Mouse (Mus musculus) limb, embryonic 14.5 days (tissue): ENCODE data around the gene Epha3. TPM values are rescaled to one million over a fixed set of nuclear protein-coding genes. Genes with fewer than 3 reads are reported as not detected.

Source experiments
- ATAC-seq: fragments of 200-750 bp; cut with Nextera tagmentation; 2 replicates; pipeline ENCODE4 v1.8.0; 2017; ENCODE audit warnings: low read depth, moderate number of reproducible peaks, moderate TSS enrichment; ENCODE audit not compliant: low FRiP score
- DNase-seq: peaks from one replicate; pipeline ENCODE4 v3.0.0-alpha.2; 2015; ENCODE audit warnings: low spot score
- H3K27ac ChIP-seq: fragments of 300-500 bp; sonication (generic); replicated peaks from 2 replicates; pipeline ENCODE4 v1.5.1; 2014; ENCODE audit warnings: low read depth, mild to moderate bottlenecking, low read length, moderate library complexity, mixed read lengths
- H3K27me3 ChIP-seq: fragments of 300-500 bp; sonication (generic); 2 replicates; pipeline ENCODE4 v1.6.1; 2014; ENCODE audit warnings: low read length, mixed read lengths; ENCODE audit not compliant: control insufficient read depth, insufficient read depth
- H3K36me3 ChIP-seq: fragments of 300-500 bp; sonication (generic); 2 replicates; pipeline ENCODE4 v1.6.1; 2014; ENCODE audit warnings: mild to moderate bottlenecking, low read length, moderate library complexity, mixed read lengths; ENCODE audit not compliant: control insufficient read depth, insufficient read depth
- H3K4me1 ChIP-seq: fragments of 300-500 bp; sonication (generic); 2 replicates; pipeline ENCODE4 v1.6.1; 2014; ENCODE audit warnings: antibody characterized with exemption, low read length, mixed read lengths; ENCODE audit not compliant: control insufficient read depth, insufficient read depth
- H3K4me2 ChIP-seq: fragments of 300-500 bp; sonication (generic); replicated peaks from 2 replicates; pipeline ENCODE4 v1.6.1; 2014; ENCODE audit warnings: low read depth, mild to moderate bottlenecking, low read length, moderate library complexity; ENCODE audit not compliant: severe bottlenecking
- H3K4me3 ChIP-seq: fragments of 300-500 bp; sonication (generic); replicated peaks from 2 replicates; pipeline ENCODE4 v1.5.1; 2014; ENCODE audit warnings: low read length
- H3K9ac ChIP-seq: fragments of 300-500 bp; sonication (generic); 2 replicates; pipeline ENCODE4 v1.6.1; 2014; ENCODE audit warnings: mild to moderate bottlenecking, low read depth, low read length, moderate library complexity; ENCODE audit not compliant: severe bottlenecking
- H3K9me3 ChIP-seq: fragments of 300-500 bp; sonication (generic); 2 replicates; pipeline ENCODE4 v1.6.1; 2016; ENCODE audit warnings: low read length; ENCODE audit not compliant: control insufficient read depth
- POLR2A ChIP-seq: fragments of 200-500 bp; IDR thresholded peaks from 2 replicates; pipeline ENCODE4 v1.8.0; 2012; ENCODE audit warnings: inconsistent platforms, mild to moderate bottlenecking, moderate library complexity, borderline replicate concordance; ENCODE audit not compliant: insufficient read depth, insufficient read length; ENCODE audit errors: extremely low read depth
- WGBS: fragments of 180-500 bp; shearing (Covaris S2); extraction: QIAGEN DNeasy Blood & Tissue Kit; methylation state at CpG from one replicate; pipeline ENCODE4 v1.1.7; 2014; 5-methylcytosine and 5-hydroxymethylcytosine counted together
- polyA plus RNA-seq, 2 experiments: library from polyadenylated mRNA; depleted of rRNA in 1 of 2; stranded (reverse) in 1 of 2; unstranded in 1 of 2; fragments of >200 nt; fragmentation: Nextera tagmentation in 1 of 2; extraction: Ambion mirVana in 1 of 2; gene quantifications; 2 replicates each; pipeline versions ENCODE4 v1.2.1 to v1.2.3; 2012 to 2014

The Epha3 gene
- polyA plus RNA-seq, 2 experiments, result 15.7 to 26.6 TPM

GRCm38 (mm10) chr16:63857561-63857960 is 6.4 kb downstream of the Epha3 start:
- peak overlapping the region; percentile 58 for H3K27ac ChIP-seq
- no peaks in the 10 kb centered on the region for H3K36me3 ChIP-seq
- peak overlapping the region; percentile 85 for H3K4me2 ChIP-seq
- H3K4me3 ChIP-seq, result peak overlapping the region; percentile 52
- TF ChIP-seq POLR2A, result no peak
- DNase-seq (no peak), ATAC-seq (no peak)
- peaks cover 7% of the 10 kb centered on the region; the same call in 1 of the 2 replicates for H3K27me3 ChIP-seq
- H3K4me1 ChIP-seq, result peaks cover 4% of the 10 kb centered on the region
- H3K9ac ChIP-seq, result peak overlapping the region; percentile 60
- H3K9me3 ChIP-seq, result no peaks in the 10 kb centered on the region
- 2% methylated on average over 11 of the region's 11 CpGs for WGBS

DNA sequence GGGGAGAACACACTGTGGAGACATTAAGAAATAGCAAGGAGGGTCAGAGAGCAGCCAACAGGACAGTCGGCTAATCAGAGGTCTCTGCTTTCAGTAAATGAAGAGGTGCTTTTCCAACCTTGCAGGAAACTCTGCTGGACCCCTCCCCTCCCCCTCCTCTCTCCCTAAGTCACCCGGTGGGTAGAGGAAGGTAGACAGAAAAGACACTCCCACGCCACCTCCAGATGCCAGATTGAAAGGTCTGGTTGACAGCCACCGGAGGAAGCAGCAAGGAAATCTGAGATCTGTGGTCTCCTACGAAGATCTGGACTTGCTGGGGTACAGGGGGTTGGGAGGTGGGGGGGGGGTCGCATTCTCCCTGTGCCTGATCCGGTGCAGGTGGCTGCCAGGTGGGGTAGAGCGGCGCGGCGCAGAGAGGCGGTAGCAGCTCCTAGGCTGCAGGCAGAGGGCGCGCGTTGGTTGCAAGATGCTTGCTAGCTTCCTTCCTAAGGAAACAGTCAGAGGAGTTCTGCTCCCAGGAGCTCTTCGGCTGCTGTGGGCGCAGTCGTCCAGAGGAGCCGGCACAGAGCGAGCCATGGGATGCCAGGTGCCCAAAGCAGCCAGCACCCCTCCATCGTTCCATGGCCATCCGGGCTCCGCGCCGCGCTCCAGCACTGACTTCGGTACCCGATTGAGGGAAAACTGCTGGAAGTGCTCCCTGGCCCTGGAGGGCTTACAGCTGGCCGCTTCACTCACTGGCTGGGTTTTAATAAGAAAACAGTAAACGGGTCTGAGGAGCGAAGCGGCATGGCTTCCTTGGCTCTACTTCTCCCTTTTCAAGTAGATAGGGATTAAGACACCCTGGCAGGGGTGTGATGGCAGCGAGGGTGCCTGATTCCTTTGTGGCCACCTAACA is 7.1 kb downstream of the Epha3 start:
- peak; percentile 86 for ATAC-seq
- Histone ChIP-seq H3K4me3 (peak overlapping the region; percentile 52), H3K36me3 (no peaks in the 10 kb centered on the region), H3K4me1 (peaks cover 4% of the 10 kb centered on the region), H3K27ac (peak overlapping the region; percentile 58), H3K27me3 (peaks cover 6% of the 10 kb centered on the region; the same call in 1 of the 2 replicates), H3K4me2 (peak overlapping the region; percentile 85), H3K9ac (peak overlapping the region; percentile 60), H3K9me3 (no peaks in the 10 kb centered on the region)
- DNase-seq, result peak; percentile 88
- 1% methylated on average over 30 of the region's 33 CpGs for WGBS
- TF ChIP-seq POLR2A, result peak; percentile 53; the same call in 1 of the 2 replicates

DNA sequence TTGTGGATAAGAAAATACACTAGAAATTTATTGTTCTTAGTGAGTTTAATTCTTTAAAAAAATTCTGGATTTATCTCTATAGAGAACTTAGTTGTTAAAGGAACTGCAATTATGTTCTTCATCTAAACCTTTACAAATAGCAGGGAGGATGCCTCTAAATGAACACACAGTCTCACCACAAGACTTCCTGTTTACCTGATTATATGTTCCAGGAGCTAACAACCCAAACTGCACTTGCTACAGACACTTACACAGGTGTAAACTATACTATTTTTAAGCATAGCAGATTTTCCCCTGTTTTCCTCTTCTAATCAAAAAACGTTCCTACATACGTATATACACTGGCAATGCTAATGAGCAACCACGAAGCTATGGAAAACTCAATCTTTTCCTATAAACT is 13.7 kb downstream of the Epha3 start:
- Histone ChIP-seq H3K9me3 (no peaks in the 10 kb centered on the region), H3K27me3 (no peaks in the 10 kb centered on the region), H3K36me3 (no peaks in the 10 kb centered on the region), H3K4me2 (no peak overlapping the region), H3K9ac (no peak overlapping the region), H3K4me1 (no peaks in the 10 kb centered on the region), H3K4me3 (no peak overlapping the region), H3K27ac (no peak overlapping the region)
- no peak for TF ChIP-seq POLR2A
- 79% methylated on average over 3 of the region's 3 CpGs for WGBS
- ATAC-seq (no peak), DNase-seq (no peak)

GRCm38 (mm10) chr16:63842911-63843310 is 21.1 kb downstream of the Epha3 start:
- no peak for ATAC-seq
- no peaks in the 10 kb centered on the region for H3K36me3 ChIP-seq
- DNase-seq, result no peak
- WGBS, result 78% methylated on average over 2 of the region's 2 CpGs
- no peaks in the 10 kb centered on the region for H3K9me3 ChIP-seq
- H3K27me3 ChIP-seq, result no peaks in the 10 kb centered on the region
- no peak overlapping the region for H3K4me3 ChIP-seq
- no peak for TF ChIP-seq POLR2A
- H3K27ac ChIP-seq, result no peak overlapping the region
- H3K4me1 ChIP-seq, result no peaks in the 10 kb centered on the region
- H3K4me2 ChIP-seq, result no peak overlapping the region
- H3K9ac ChIP-seq, result no peak overlapping the region

- Histone ChIP-seq H3K4me3 (no peak overlapping the region), H3K36me3 (no peaks in the 10 kb centered on the region), H3K9ac (no peak overlapping the region), H3K4me1 (no peaks in the 10 kb centered on the region), H3K27me3 (no peaks in the 10 kb centered on the region), H3K4me2 (no peak overlapping the region), H3K9me3 (no peaks in the 10 kb centered on the region), H3K27ac (no peak overlapping the region)
- no peak for ATAC-seq
- TF ChIP-seq POLR2A, result no peak
- DNase-seq, result no peak
These were observed 26.5 kb downstream of the Epha3 start for GRCm38 (mm10) chr16:63837466-63837865.
